ENCODE assay signal across 8 mouse cellular contexts in genomic region chr19:5567534-5568469, GRCm38 (mm10). TPM values are rescaled to one million over a fixed set of nuclear protein-coding genes. Genes with fewer than 3 reads are reported as not detected.
DNase-seq lines count a peak whose midpoint lies in the region; ATAC-seq and TF ChIP-seq lines count a peak whose summit lies in the region.

Ap5b1 (plus strand) TSS chr19:5568025.

- under 1% methylated on average over 99 of the region's 102 CpGs for WGBS in embryonic facial prominence, embryonic 13.5 days
- under 1% methylated on average over 86 of the region's 102 CpGs for WGBS in heart, adult 2 months
- WGBS in limb, embryonic 13.5 days = under 1% methylated on average over 99 of the region's 102 CpGs
- under 1% methylated on average over 85 of the region's 102 CpGs for WGBS in midbrain, embryonic 16.5 days

- no peaks in the 10 kb centered on the region for H3K9me3 ChIP-seq in embryonic facial prominence, embryonic 13.5 days
- H3K9me3 ChIP-seq in limb, embryonic 13.5 days = no peaks in the 10 kb centered on the region
- no peaks in the 10 kb centered on the region for H3K9me3 ChIP-seq in midbrain, embryonic 16.5 days (replicated peaks; ENCODE audit: control insufficient read depth, low read length, poor library complexity, severe bottlenecking)

- H3K36me3 ChIP-seq in embryonic facial prominence, embryonic 13.5 days = 0 out of 2 replicates have a peak, but pooled peaks cover 7% of the 10 kb centered on the region
- H3K36me3 ChIP-seq in heart, adult 2 months (ENCODE audit: control insufficient read depth, insufficient read depth, low read length) = no peaks in the 10 kb centered on the region
- peaks cover 14% of the 10 kb centered on the region for H3K36me3 ChIP-seq in limb, embryonic 13.5 days
- peaks cover 8% of the 10 kb centered on the region; the same call in 1 of the 2 replicates for H3K36me3 ChIP-seq in midbrain, embryonic 16.5 days (ENCODE audit: control insufficient read depth, insufficient read depth, low read length)

- H3K4me2 ChIP-seq in embryonic facial prominence, embryonic 13.5 days = peak within 1 kb of the TSS; percentile 95
- peak within 1 kb of the TSS; percentile 91 for H3K4me2 ChIP-seq in limb, embryonic 13.5 days (replicated peaks)
- H3K4me2 ChIP-seq in midbrain, embryonic 16.5 days (ENCODE audit: low read length) = peak within 1 kb of the TSS; percentile 93

- H3K27me3 ChIP-seq in embryonic facial prominence, embryonic 13.5 days = peaks cover 46% of the 10 kb centered on the region
- H3K27me3 ChIP-seq in heart, adult 2 months (ENCODE audit: control insufficient read depth, insufficient read depth, low read length) = no peaks in the 10 kb centered on the region
- peaks cover 54% of the 10 kb centered on the region for H3K27me3 ChIP-seq in limb, embryonic 13.5 days
- H3K27me3 ChIP-seq in midbrain, embryonic 16.5 days (ENCODE audit: control insufficient read depth, insufficient read depth, low read depth, low read length) = peaks cover 3% of the 10 kb centered on the region; the same call in 1 of the 2 replicates

- TF ChIP-seq CTCF in heart, adult 2 months (IDR thresholded peaks at IDR 0.05) = peak; percentile 97

- TF ChIP-seq POLR2A in heart, adult 2 months (IDR thresholded peaks at IDR 0.05; ENCODE audit: insufficient read depth, low read depth, low read length) = peak; percentile 64

- intact Hi-C loops in heart, adult 2 months (cut with DNase I) = loop anchor here (1.0 to 2.0 kb wide), 4 partner anchors 34 to 69 kb away; partner anchors contain the start of gene Rela

- H3K9ac ChIP-seq in embryonic facial prominence, embryonic 13.5 days = peak within 1 kb of the TSS; percentile 77
- H3K9ac ChIP-seq in heart, adult 2 months (ENCODE audit: low read depth, low read length) = peak within 1 kb of the TSS; percentile 86
- H3K9ac ChIP-seq in limb, embryonic 13.5 days = peak within 1 kb of the TSS; percentile 79
- peak within 1 kb of the TSS; percentile 83 for H3K9ac ChIP-seq in midbrain, embryonic 16.5 days (ENCODE audit: low read depth, low read length)

- H3K4me1 ChIP-seq in embryonic facial prominence, embryonic 13.5 days = peaks cover 21% of the 10 kb centered on the region
- peaks cover 4% of the 10 kb centered on the region; the same call in 1 of the 2 replicates for H3K4me1 ChIP-seq in heart, adult 2 months (ENCODE audit: control insufficient read depth, insufficient read depth, low read length)
- H3K4me1 ChIP-seq in limb, embryonic 13.5 days = peaks cover 18% of the 10 kb centered on the region
- peaks cover 13% of the 10 kb centered on the region for H3K4me1 ChIP-seq in midbrain, embryonic 16.5 days (ENCODE audit: control insufficient read depth, insufficient read depth, low read length)

- 0 out of 2 replicates have a peak, but pooled peaks have one; percentile 39 for TF ChIP-seq EP300 in heart, adult 2 months (IDR thresholded peaks at IDR 0.05; ENCODE audit: insufficient read depth, low read depth, low read length)

- peak within 1 kb of the TSS; percentile 86 for H3K27ac ChIP-seq in embryonic facial prominence, embryonic 13.5 days
- H3K27ac ChIP-seq in heart, adult 2 months = peak within 1 kb of the TSS; percentile 96
- H3K27ac ChIP-seq in limb, embryonic 13.5 days = peak within 1 kb of the TSS; percentile 52
- H3K27ac ChIP-seq in midbrain, embryonic 16.5 days (ENCODE audit: low read length) = peak within 1 kb of the TSS; percentile 86

- H3K4me3 ChIP-seq in embryonic facial prominence, embryonic 13.5 days = peak within 1 kb of the TSS; percentile 62
- peak within 1 kb of the TSS; percentile 89 for H3K4me3 ChIP-seq in heart, adult 2 months
- H3K4me3 ChIP-seq in limb, embryonic 13.5 days = peak within 1 kb of the TSS; percentile 73
- H3K4me3 ChIP-seq in midbrain, embryonic 16.5 days (ENCODE audit: low read depth, low read length) = peak within 1 kb of the TSS; percentile 79

- H3K79me2 ChIP-seq in heart, adult 2 months (replicated peaks; ENCODE audit: control insufficient read depth, insufficient read depth, low read length) = peaks cover 1% of the 10 kb centered on the region; the same call in 1 of the 2 replicates

- peak; percentile 93 for DNase-seq in 3134 (ENCODE audit: extremely low read depth, insufficient read length, low spot score)
- DNase-seq in adrenal gland, postnatal 36 days = peak; percentile 91 to 94
- peak; percentile 93 to 95 for DNase-seq in heart, adult 2 months
- DNase-seq in kidney, adult 8-10 months = peak; percentile 90
- DNase-seq in spleen, postnatal 10 days (ENCODE audit: low spot score in 2 of 2) = peak; percentile 92 to 96

- ATAC-seq in embryonic facial prominence, embryonic 13.5 days (ENCODE audit: insufficient number of reproducible peaks, insufficient read depth, low FRiP score, low TSS enrichment, low read depth) = peak; percentile 73
- ATAC-seq in limb, embryonic 13.5 days (ENCODE audit: low FRiP score, low read depth) = peak; percentile 89
- peak; percentile 91 for ATAC-seq in midbrain, embryonic 16.5 days

RNA-seq across cellular contexts. Expression of gene Ap5b1, which starts in this region (rescaled TPM):
- total RNA-seq in adrenal gland, postnatal 36 days (2021) = 1 to 10 TPM; 7.8 to 8.3 TPM
- polyA plus RNA-seq in embryonic facial prominence, embryonic 13.5 days (2015; fragmentation: Nextera tagmentation; extraction: Ambion mirVana) = 3.1 and 3.3 TPM in 2 replicates
- total RNA-seq in heart, adult 2 months (2021) = 1 to 10 TPM; 3.0 to 3.3 TPM
- polyA plus RNA-seq in heart, adult 2 months (2012; rRNA removed) = 3.0 and 3.1 TPM in 2 replicates
- polyA plus RNA-seq in limb, embryonic 13.5 days (2015; fragmentation: Nextera tagmentation; extraction: Ambion mirVana) = 2.3 and 2.7 TPM in 2 replicates
- polyA plus RNA-seq in midbrain, embryonic 16.5 days (2015; fragmentation: Nextera tagmentation; extraction: Ambion mirVana) = 1.9 and 2.3 TPM in 2 replicates

Comparison
In these comparisons a context has a peak if more than half of its experiments do, and no peak if none do; other contexts are left out.
1. Peak in every context shown above with its lines: DNase-seq, ATAC-seq, H3K4me3 ChIP-seq and H3K27ac ChIP-seq.